Mouse (Mus musculus): ENCODE results near the gene Cfap65.

Gene Cfap65

GRCm38 (mm10) chr1:74882055-74882734 lies 53.2 kb downstream of the Cfap65 start:
- DNase-seq (ENCODE audit: low spot score): no peak

- peak; percentile 53 for DNase-seq (ENCODE audit: low spot score)
Measured at GRCm38 (mm10) chr1:74880785-74881360, 54.5 kb downstream of the Cfap65 start.

- DNase-seq (ENCODE audit: low spot score): no peak
Measured at GRCm38 (mm10) chr1:74877199-74877598, 58.2 kb downstream of the Cfap65 start.

GRCm38 (mm10) chr1:74872218-74872617 lies 63.2 kb downstream of the Cfap65 start:
- DNase-seq (ENCODE audit: low spot score): no peak

- no peak for DNase-seq (ENCODE audit: low spot score)
Measured at GRCm38 (mm10) chr1:74861783-74862182, 73.6 kb downstream of the Cfap65 start.

GRCm38 (mm10) chr1:74859223-74859984 lies 76.0 kb downstream of the Cfap65 start:
- DNase-seq (ENCODE audit: low spot score): no peak

- no peak for DNase-seq (ENCODE audit: low spot score)
Measured at GRCm38 (mm10) chr1:74858805-74859204, 76.6 kb downstream of the Cfap65 start.

GRCm38 (mm10) chr1:74858171-74858719 lies 77.2 kb downstream of the Cfap65 start:
- DNase-seq (ENCODE audit: low spot score): peak; percentile 60

GRCm38 (mm10) chr1:74857677-74858076 lies 77.7 kb downstream of the Cfap65 start:
- DNase-seq (ENCODE audit: low spot score): no peak

GRCm38 (mm10) chr1:74857201-74857600 lies 78.2 kb downstream of the Cfap65 start:
- DNase-seq (ENCODE audit: low spot score): no peak

- no peak for DNase-seq (ENCODE audit: low spot score)
Measured at GRCm38 (mm10) chr1:74856791-74857190, 78.6 kb downstream of the Cfap65 start.

GRCm38 (mm10) chr1:74856439-74856720 lies 79.0 kb downstream of the Cfap65 start:
- DNase-seq (ENCODE audit: low spot score): no peak

GRCm38 (mm10) chr1:74855651-74856438 lies 79.6 kb downstream of the Cfap65 start:
- no peak for DNase-seq (ENCODE audit: low spot score)

- DNase-seq (ENCODE audit: low spot score): no peak
Measured at GRCm38 (mm10) chr1:74855156-74855555, 80.2 kb downstream of the Cfap65 start.

- DNase-seq (ENCODE audit: low spot score): peak; percentile 88
Measured at GRCm38 (mm10) chr1:74854306-74855056, 80.9 kb downstream of the Cfap65 start, which contains the start of gene Cdk5r2. Gene Cdk5r2 (plus strand): TSS chr1:74854934.
